Mouse (Mus musculus) megakaryocyte, embryonic 14.5 days (primary cell): ENCODE measurements around the gene Ldlr.

Source experiments
- FLI1 ChIP-seq: IDR thresholded peaks from 2 replicates; pipeline ENCODE4 v1.6.1; 2012; ENCODE audit warnings: low read length, inconsistent platforms, mixed read lengths
- GATA1 ChIP-seq: IDR thresholded peaks from 3 replicates; pipeline ENCODE4 v1.6.1; 2012; ENCODE audit warnings: mixed read lengths, low read length, inconsistent platforms, borderline replicate concordance

DNA sequence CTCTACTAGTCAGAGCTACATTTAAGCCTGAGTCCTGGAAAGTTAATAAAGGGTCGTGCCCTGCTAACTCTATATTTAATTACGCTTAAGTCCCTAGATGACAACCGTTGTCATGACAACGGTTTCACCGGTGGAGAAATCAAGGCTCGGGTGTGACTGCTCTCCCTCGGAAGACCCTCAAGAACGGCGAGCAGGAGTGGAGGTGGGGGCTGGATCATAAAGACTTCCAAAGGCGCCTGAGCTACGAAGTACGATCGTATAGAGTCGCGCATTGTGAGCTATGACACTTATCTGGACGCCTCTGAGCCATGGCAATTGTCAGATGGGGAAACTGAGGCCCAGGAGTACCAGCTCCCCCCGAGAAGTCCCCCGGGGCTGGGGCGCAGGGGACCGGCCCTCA is 36.4 kb downstream of the Ldlr start:
- TF ChIP-seq GATA1 = no peak
- TF ChIP-seq FLI1 = no peak
